Mouse (Mus musculus) limb, embryonic 12.5 days (tissue): ENCODE data around the gene Nap1l1. TPM values are rescaled to one million over a fixed set of nuclear protein-coding genes. Genes with fewer than 3 reads are reported as not detected.

Source experiments
- ATAC-seq: fragments of 200-750 bp; cut with Nextera tagmentation; 2 replicates; pipeline ENCODE4 v1.8.0; 2017; ENCODE audit warnings: low read depth, moderate TSS enrichment; ENCODE audit not compliant: insufficient number of reproducible peaks, insufficient read depth, low FRiP score, low TSS enrichment
- H3K27ac ChIP-seq: fragments of 300-500 bp; sonication (generic); 2 replicates; pipeline ENCODE4 v1.5.1; 2016; ENCODE audit warnings: mild to moderate bottlenecking, moderate library complexity
- H3K27me3 ChIP-seq: fragments of 300-500 bp; sonication (generic); 2 replicates; pipeline ENCODE4 v1.6.1; 2016; ENCODE audit warnings: mild to moderate bottlenecking, moderate library complexity
- H3K36me3 ChIP-seq: fragments of 300-500 bp; sonication (generic); 2 replicates; pipeline ENCODE4 v1.6.1; 2016; ENCODE audit warnings: mild to moderate bottlenecking, moderate library complexity
- H3K4me1 ChIP-seq: fragments of 300-500 bp; sonication (generic); replicated peaks from 2 replicates; pipeline ENCODE4 v1.6.1; 2016
- H3K4me2 ChIP-seq: fragments of 300-500 bp; sonication (generic); 2 replicates; pipeline ENCODE4 v1.6.1; 2016; ENCODE audit warnings: mild to moderate bottlenecking, moderate library complexity
- H3K4me3 ChIP-seq: fragments of 300-500 bp; sonication (generic); replicated peaks from 2 replicates; pipeline ENCODE4 v1.5.1; 2016; ENCODE audit warnings: mild to moderate bottlenecking
- H3K9ac ChIP-seq: fragments of 300-500 bp; sonication (generic); replicated peaks from 2 replicates; pipeline ENCODE4 v1.6.1; 2016; ENCODE audit warnings: mild to moderate bottlenecking, moderate library complexity
- H3K9me3 ChIP-seq: fragments of 300-500 bp; sonication (generic); 2 replicates; pipeline ENCODE4 v1.6.1; 2016; ENCODE audit warnings: mild to moderate bottlenecking, moderate library complexity
- WGBS: fragments of 180-500 bp; shearing (Covaris S2); methylation state at CpG from one replicate; pipeline ENCODE4 v1.1.7; 2016; 5-methylcytosine and 5-hydroxymethylcytosine counted together
- polyA plus RNA-seq: library from polyadenylated mRNA; unstranded; fragments of >200 nt; fragmentation: Nextera tagmentation; extraction: Ambion mirVana; gene quantifications from 2 replicates; pipeline ENCODE4 v1.2.1, GENCODE M21; 2016

The Nap1l1 gene
- polyA plus RNA-seq, 1 experiment from 2014 or later, result 314 TPM

- Histone ChIP-seq H3K36me3 (no peaks in the 10 kb centered on the region), H3K27me3 (no peaks in the 10 kb centered on the region), H3K9me3 (no peaks in the 10 kb centered on the region), H3K9ac (no peak overlapping the region), H3K4me2 (no peak overlapping the region), H3K4me3 (no peak overlapping the region), H3K4me1 (peaks cover 20% of the 10 kb centered on the region), H3K27ac (no peak overlapping the region)
- WGBS, result 51% methylated on average over 7 of the region's 7 CpGs
- ATAC-seq, result no peak
These were observed 14.9 kb upstream of the Nap1l1 start for GRCm38 (mm10) chr10:111458088-111458487.

GRCm38 (mm10) chr10:111459040-111459439, 14.0 kb upstream of the Nap1l1 start:
- Histone ChIP-seq H3K9me3 (no peaks in the 10 kb centered on the region), H3K27ac (no peak overlapping the region), H3K9ac (no peak overlapping the region), H3K27me3 (no peaks in the 10 kb centered on the region), H3K4me2 (no peak overlapping the region), H3K4me3 (no peak overlapping the region), H3K4me1 (peaks cover 20% of the 10 kb centered on the region), H3K36me3 (no peaks in the 10 kb centered on the region)
- ATAC-seq, result no peak
- 76% methylated on average over 9 of the region's 9 CpGs for WGBS

DNA sequence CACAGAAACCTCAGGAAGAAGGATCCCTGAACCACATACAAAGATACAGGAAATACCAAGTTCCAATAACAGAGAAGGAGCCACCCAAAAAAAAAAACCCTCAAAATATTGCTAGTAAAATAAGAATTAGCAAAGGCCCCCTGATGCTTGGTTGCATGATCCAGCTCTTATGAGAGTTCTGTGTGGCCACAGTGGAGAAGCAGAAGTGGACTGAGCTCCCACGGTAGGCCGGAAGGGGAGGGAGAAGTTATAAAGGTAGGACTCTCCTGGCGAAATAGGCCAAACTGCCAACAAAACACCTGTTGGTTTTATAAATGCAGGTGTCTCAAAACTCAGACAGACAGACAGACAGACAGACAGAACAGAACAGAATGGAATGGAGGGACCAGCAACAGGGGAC, 13.1 kb upstream of the Nap1l1 start:
- Histone ChIP-seq H3K27ac (no peak overlapping the region), H3K4me2 (no peak overlapping the region), H3K27me3 (no peaks in the 10 kb centered on the region), H3K4me3 (no peak overlapping the region), H3K9me3 (no peaks in the 10 kb centered on the region), H3K36me3 (no peaks in the 10 kb centered on the region), H3K4me1 (peaks cover 20% of the 10 kb centered on the region), H3K9ac (no peak overlapping the region)
- WGBS, result 65% methylated on average over 3 of the region's 3 CpGs
- ATAC-seq, result no peak

DNA sequence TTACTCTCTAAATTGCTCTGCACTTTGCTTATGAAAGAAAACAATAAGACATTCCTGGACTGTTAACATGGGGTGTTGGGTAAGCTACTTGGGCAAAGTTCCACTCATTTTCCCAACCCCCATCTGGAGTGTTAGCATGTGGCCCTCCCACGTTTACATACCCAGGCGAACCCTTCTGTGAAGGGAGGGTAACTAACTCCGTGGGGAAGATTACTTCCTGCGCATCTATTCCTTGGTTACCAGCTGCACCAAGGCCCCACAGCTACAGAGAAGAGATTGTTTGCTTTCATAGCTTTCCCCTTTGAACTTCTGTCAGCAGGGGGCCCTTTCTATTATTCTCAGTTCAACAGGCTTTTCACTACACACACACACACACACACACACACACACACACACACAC, 12.6 kb upstream of the Nap1l1 start:
- 23% methylated on average over 4 of the region's 4 CpGs for WGBS

DNA sequence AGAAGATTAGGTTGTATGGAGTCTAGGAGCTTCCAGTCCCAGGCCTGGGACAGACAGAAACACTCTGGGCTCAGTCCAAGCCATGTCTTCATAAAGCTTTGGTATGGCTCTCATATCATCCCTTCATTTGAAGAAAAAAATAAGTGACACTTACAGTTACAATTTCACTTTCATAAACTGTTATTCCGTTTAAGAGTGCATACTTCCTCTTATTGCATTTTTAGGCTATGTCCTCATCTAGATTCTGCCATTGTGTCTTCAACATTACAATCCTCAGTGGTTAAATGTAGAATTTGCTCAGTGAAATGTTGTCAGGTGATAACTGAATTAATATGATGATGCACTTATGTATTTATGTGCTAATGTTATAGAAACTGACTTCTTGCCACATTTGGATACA, 8.2 kb upstream of the Nap1l1 start:
- no peaks in the 10 kb centered on the region for H3K27me3 ChIP-seq
- no peak for ATAC-seq
- 87% methylated on average over 1 of the region's 1 CpGs for WGBS

More for the DNA sequence above, 12.6 kb upstream of the Nap1l1 start:
- peaks cover 20% of the 10 kb centered on the region for H3K4me1 ChIP-seq
- no peak overlapping the region for H3K4me2 ChIP-seq
- no peak overlapping the region for H3K4me3 ChIP-seq
- H3K27me3 ChIP-seq, result no peaks in the 10 kb centered on the region
- ATAC-seq, result no peak
- no peak overlapping the region for H3K27ac ChIP-seq
- H3K36me3 ChIP-seq, result no peaks in the 10 kb centered on the region
- no peaks in the 10 kb centered on the region for H3K9me3 ChIP-seq
- no peak overlapping the region for H3K9ac ChIP-seq

GRCm38 (mm10) chr10:111465409-111465808, 7.6 kb upstream of the Nap1l1 start:
- Histone ChIP-seq H3K4me2 (no peak overlapping the region), H3K9ac (no peak overlapping the region), H3K27me3 (no peaks in the 10 kb centered on the region), H3K4me1 (no peaks in the 10 kb centered on the region), H3K36me3 (no peaks in the 10 kb centered on the region), H3K9me3 (no peaks in the 10 kb centered on the region), H3K4me3 (no peak overlapping the region), H3K27ac (no peak overlapping the region)
- no peak for ATAC-seq
- 52% methylated on average over 2 of the region's 2 CpGs for WGBS

More for the DNA sequence above, 8.2 kb upstream of the Nap1l1 start:
- Histone ChIP-seq H3K4me1 (no peaks in the 10 kb centered on the region), H3K27ac (no peak overlapping the region), H3K9ac (no peak overlapping the region), H3K4me2 (no peak overlapping the region), H3K36me3 (no peaks in the 10 kb centered on the region), H3K9me3 (no peaks in the 10 kb centered on the region), H3K4me3 (no peak overlapping the region)

GRCm38 (mm10) chr10:111471166-111471565, 1.9 kb upstream of the Nap1l1 start:
- no peak overlapping the region for H3K4me3 ChIP-seq
- H3K4me2 ChIP-seq, result no peak overlapping the region
- no peaks in the 10 kb centered on the region for H3K9me3 ChIP-seq
- H3K9ac ChIP-seq, result no peak overlapping the region
- H3K27ac ChIP-seq, result no peak overlapping the region
- ATAC-seq, result no peak
- peaks cover 25% of the 10 kb centered on the region for H3K4me1 ChIP-seq
- 87% methylated on average over 9 of the region's 9 CpGs for WGBS
- H3K36me3 ChIP-seq, result peaks cover 4% of the 10 kb centered on the region; the same call in 1 of the 2 replicates
- H3K27me3 ChIP-seq, result no peaks in the 10 kb centered on the region

GRCm38 (mm10) chr10:111473511-111474371, 718 bp downstream of the Nap1l1 start:
- H3K27ac ChIP-seq, result peak overlapping the region; percentile 98
- no peaks in the 10 kb centered on the region for H3K9me3 ChIP-seq
- H3K9ac ChIP-seq, result peak overlapping the region; percentile 98
- under 1% methylated on average over 57 of the region's 58 CpGs for WGBS
- H3K4me2 ChIP-seq, result peak overlapping the region; percentile 78
- H3K4me3 ChIP-seq, result peak overlapping the region; percentile 93
- H3K27me3 ChIP-seq, result no peaks in the 10 kb centered on the region
- H3K4me1 ChIP-seq, result peaks cover 25% of the 10 kb centered on the region
- peaks cover 7% of the 10 kb centered on the region; the same call in 1 of the 2 replicates for H3K36me3 ChIP-seq
- ATAC-seq, result peak; percentile 49

DNA sequence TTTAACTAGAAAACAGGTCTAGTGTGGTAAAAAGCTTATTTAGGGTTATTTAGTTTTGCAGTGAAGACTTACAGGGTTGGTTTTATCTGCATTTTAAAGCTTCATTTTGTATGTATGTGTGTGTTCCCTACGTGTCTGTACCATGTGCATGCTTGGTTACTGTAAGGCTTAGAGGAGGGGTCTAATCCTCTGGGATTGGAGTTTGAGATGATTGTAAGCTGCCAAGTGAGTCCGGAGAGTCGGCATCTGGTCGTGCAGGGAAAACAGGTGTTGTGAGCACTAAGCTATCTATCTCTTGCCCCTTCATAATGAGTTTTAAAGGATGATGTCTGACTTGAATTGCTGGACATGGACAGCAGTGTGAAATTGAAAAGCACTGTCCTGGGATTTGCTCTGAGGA, 3.3 kb downstream of the Nap1l1 start:
- peak overlapping the region; percentile 0; the same call in 1 of the 2 replicates for H3K4me2 ChIP-seq
- no peak overlapping the region for H3K4me3 ChIP-seq
- peaks cover 22% of the 10 kb centered on the region for H3K36me3 ChIP-seq
- H3K9ac ChIP-seq, result no peak overlapping the region
- no peak for ATAC-seq
- H3K4me1 ChIP-seq, result peaks cover 31% of the 10 kb centered on the region
- H3K27me3 ChIP-seq, result no peaks in the 10 kb centered on the region
- no peaks in the 10 kb centered on the region for H3K9me3 ChIP-seq
- no peak overlapping the region for H3K27ac ChIP-seq
- 52% methylated on average over 4 of the region's 4 CpGs for WGBS

- Histone ChIP-seq H3K4me3 (no peak overlapping the region), H3K27ac (no peak overlapping the region), H3K4me1 (peaks cover 29% of the 10 kb centered on the region), H3K4me2 (no peak overlapping the region), H3K27me3 (no peaks in the 10 kb centered on the region), H3K9me3 (no peaks in the 10 kb centered on the region), H3K9ac (no peak overlapping the region), H3K36me3 (peaks cover 29% of the 10 kb centered on the region)
- ATAC-seq, result no peak
- WGBS, result 88% methylated on average over 6 of the region's 6 CpGs
These were observed 4.0 kb downstream of the Nap1l1 start for GRCm38 (mm10) chr10:111476989-111477510.

DNA sequence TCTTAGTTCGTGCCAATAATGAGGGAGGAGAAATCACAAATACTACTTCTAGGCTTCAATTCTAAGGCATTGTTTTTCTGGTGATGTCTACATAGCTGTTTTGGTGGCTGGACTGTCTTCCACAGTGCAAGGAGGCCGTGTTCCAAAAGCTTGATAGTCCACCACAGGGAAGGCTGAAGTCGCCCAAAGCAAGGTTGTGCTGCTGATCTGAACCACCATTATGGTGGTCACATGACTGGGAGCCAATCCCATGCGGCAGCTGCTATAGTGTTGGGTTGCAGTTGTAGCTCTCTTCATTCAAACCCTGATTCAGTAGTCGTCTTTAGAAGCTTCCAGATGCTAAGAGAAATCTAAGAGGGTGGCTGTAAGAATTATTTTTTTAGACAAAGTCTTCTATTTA, 6.6 kb downstream of the Nap1l1 start:
- no peaks in the 10 kb centered on the region for H3K27me3 ChIP-seq
- WGBS, result 81% methylated on average over 5 of the region's 5 CpGs
- H3K9me3 ChIP-seq, result no peaks in the 10 kb centered on the region
- H3K4me1 ChIP-seq, result peaks cover 18% of the 10 kb centered on the region
- H3K4me3 ChIP-seq, result no peak overlapping the region
- peaks cover 55% of the 10 kb centered on the region for H3K36me3 ChIP-seq
- no peak for ATAC-seq
- H3K9ac ChIP-seq, result no peak overlapping the region
- H3K27ac ChIP-seq, result no peak overlapping the region
- no peak overlapping the region for H3K4me2 ChIP-seq
